Mouse (Mus musculus) E14TG2a.4 (cell line): ENCODE measurements around the gene Maml3.

Experiments
- H3K27me3 ChIP-seq: 2 replicates; pipeline ENCODE4 v1.6.1; 2014; ENCODE audit warnings: low read length, control low read depth; ENCODE audit not compliant: insufficient read depth
- H3K36me3 ChIP-seq: 2 replicates; pipeline ENCODE4 v1.6.1; 2014; ENCODE audit warnings: low read length, control low read depth; ENCODE audit not compliant: insufficient read depth
- H3K4me1 ChIP-seq: replicated peaks from 2 replicates; pipeline ENCODE4 v1.6.1; 2014; ENCODE audit warnings: low read depth, low read length, control low read depth
- H3K4me3 ChIP-seq: replicated peaks from 2 replicates; pipeline ENCODE4 v1.5.1; 2014; ENCODE audit warnings: mild to moderate bottlenecking, low read length
- H3K9me3 ChIP-seq: 2 replicates; pipeline ENCODE4 v1.6.1; 2014; ENCODE audit warnings: low read length, control low read depth
- CTCF ChIP-seq: conservative IDR thresholded peaks from 2 replicates; pipeline ENCODE4 v1.5.1; 2014; ENCODE audit warnings: low read length
- NANOG ChIP-seq: IDR thresholded peaks from 2 replicates; pipeline ENCODE4 v1.6.1; 2014; ENCODE audit warnings: borderline replicate concordance, low read length, mixed read lengths
- POU5F1 ChIP-seq: IDR thresholded peaks from 2 replicates; pipeline ENCODE4 v1.6.1; 2014; ENCODE audit warnings: low read length, borderline replicate concordance

Maml3 gene

DNA sequence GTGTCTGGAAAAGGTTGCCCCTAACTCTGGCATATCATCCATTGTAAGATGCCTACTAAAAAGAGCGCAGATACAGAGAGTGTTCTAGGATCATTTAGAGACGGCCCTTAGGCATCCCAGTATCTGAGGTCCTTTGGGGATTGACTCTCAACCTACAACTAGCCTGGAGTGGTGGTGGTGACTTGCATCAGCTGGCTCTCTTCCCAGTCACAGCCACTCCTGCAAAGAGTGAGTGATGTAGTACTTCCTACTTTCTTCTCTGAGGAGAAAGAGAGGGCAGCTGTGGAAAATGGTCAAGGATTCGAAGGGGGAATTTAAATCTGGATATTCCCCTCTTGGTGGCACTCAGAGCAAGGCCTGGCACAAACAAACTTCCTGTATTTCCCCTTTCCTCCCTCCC, 385.5 kb downstream of the Maml3 start:
- Histone ChIP-seq H3K4me1 (no peaks in the 10 kb centered on the region), H3K27me3 (peaks cover 11% of the 10 kb centered on the region), H3K9me3 (no peaks in the 10 kb centered on the region), H3K36me3 (no peaks in the 10 kb centered on the region), H3K4me3 (no peak overlapping the region)
- TF ChIP-seq POU5F1: no peak
- TF ChIP-seq NANOG: no peak
- TF ChIP-seq CTCF: no peak

DNA sequence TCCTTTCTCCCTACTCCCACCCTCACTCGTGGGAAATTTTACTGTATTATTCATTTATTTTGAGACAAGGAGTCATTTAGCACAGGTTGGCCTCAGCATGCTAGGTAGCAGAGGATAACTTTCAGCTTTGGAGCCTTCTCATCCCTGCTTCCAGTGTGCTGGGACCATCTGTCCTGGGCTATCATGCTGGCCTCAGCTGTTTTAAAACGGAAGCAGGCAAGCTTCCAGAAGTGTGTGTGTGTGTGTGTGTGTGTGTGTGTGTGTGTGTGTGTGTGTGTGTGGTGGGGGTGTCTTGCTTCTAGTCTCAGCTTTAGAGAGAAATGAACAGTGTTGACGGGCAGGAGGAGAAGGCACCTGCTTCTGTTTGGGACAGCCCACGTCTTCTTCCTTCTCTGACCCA, 387.0 kb downstream of the Maml3 start:
- Histone ChIP-seq H3K27me3 (peaks cover 10% of the 10 kb centered on the region), H3K36me3 (no peaks in the 10 kb centered on the region), H3K4me1 (no peaks in the 10 kb centered on the region), H3K9me3 (no peaks in the 10 kb centered on the region), H3K4me3 (no peak overlapping the region)
- TF ChIP-seq POU5F1 (no peak), CTCF (no peak), NANOG (no peak)

DNA sequence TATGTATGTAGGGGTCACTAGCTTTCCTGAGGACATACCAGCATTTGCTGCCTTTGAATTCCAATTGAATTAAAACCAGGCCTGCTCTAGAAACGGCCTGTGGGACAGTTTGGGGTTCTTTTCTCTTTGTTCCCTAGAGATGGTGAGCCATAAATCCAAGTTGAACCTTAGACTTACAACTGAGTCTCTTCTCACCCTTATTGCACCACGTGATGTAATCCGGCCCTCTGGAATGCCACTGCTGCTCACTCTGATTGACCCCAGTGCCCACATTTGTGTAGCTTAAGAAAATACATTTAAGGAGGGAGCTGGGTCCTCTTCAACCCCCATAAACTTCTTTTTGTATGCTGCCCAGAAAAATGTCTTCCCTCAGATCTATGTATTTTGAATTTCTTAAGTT, 387.4 kb downstream of the Maml3 start:
- TF ChIP-seq CTCF: no peak
- no peak for TF ChIP-seq POU5F1
- TF ChIP-seq NANOG: no peak
- H3K9me3 ChIP-seq: no peaks in the 10 kb centered on the region
- H3K4me3 ChIP-seq: no peak overlapping the region
- H3K27me3 ChIP-seq: peaks cover 5% of the 10 kb centered on the region
- H3K36me3 ChIP-seq: no peaks in the 10 kb centered on the region
- H3K4me1 ChIP-seq: no peaks in the 10 kb centered on the region

DNA sequence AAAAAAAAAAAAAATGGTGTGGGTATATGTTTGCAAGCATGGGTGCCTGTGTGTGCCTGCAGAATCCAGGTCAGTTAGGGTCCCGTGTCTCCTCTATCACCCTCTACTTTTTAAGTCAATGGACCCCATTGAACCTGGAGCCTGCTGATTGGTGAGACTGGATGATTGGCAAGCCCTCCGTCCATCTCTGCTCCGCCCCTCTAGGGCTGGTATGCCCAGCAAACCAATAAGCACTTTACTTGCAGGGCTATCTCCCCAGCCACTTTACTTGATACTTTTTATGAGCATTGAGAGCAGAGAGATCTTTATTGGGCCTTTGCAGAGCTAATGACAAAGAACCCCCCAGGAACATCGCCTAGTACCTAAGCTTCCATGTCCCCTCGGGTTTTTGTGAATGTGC, 390.4 kb downstream of the Maml3 start:
- Histone ChIP-seq H3K36me3 (no peaks in the 10 kb centered on the region), H3K9me3 (no peaks in the 10 kb centered on the region), H3K4me1 (peaks cover 2% of the 10 kb centered on the region; the same call in 1 of the 2 replicates), H3K27me3 (no peaks in the 10 kb centered on the region; the same call in 1 of the 2 replicates), H3K4me3 (no peak overlapping the region)
- no peak for TF ChIP-seq NANOG
- no peak for TF ChIP-seq POU5F1
- TF ChIP-seq CTCF: no peak

DNA sequence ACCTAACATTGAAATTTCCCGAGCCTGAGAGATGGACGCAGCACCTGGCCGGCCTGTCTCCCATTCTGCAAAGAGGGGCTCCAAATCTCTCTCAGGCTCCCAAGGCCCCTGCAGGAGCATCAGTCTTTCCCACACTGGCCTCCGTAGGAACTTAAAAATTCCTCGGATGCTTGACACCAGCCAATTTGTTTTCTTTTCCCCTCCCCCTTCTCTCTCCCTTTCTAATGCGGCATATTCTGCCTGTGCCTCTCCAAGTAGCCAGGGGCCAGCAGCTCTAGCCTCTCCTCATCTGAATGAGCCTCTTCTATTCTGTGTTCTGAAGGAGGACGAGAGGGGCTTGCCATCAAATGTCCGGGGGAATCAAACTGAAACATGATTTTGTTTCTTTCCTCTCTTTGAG, 391.6 kb downstream of the Maml3 start:
- no peak for TF ChIP-seq CTCF
- no peak for TF ChIP-seq NANOG
- no peak for TF ChIP-seq POU5F1

DNA sequence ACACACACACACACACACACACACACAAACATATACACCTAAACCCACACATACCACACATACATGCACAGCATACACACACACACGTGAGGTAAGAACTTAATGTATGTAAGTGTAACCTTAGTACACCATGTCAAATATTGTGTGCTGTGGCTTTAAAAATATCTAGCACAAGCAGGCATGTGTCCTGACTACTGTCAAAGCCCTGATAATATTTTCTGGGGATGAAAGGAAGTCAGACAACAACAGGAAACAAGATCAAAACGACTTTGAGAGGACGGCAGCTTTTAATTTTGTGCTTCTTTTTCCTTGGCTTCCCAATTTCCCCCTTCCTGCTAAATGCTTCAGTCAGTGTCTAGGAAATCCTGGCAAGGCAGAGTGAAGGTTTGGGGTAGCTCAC, 392.5 kb downstream of the Maml3 start:
- TF ChIP-seq POU5F1: no peak
- Histone ChIP-seq H3K27me3 (no peaks in the 10 kb centered on the region; the same call in 1 of the 2 replicates), H3K4me3 (no peak overlapping the region), H3K36me3 (no peaks in the 10 kb centered on the region), H3K4me1 (peaks cover 19% of the 10 kb centered on the region), H3K9me3 (no peaks in the 10 kb centered on the region)

More for the DNA sequence above, 391.6 kb downstream of the Maml3 start:
- Histone ChIP-seq H3K4me1 (peaks cover 15% of the 10 kb centered on the region), H3K4me3 (no peak overlapping the region), H3K36me3 (no peaks in the 10 kb centered on the region), H3K9me3 (no peaks in the 10 kb centered on the region), H3K27me3 (no peaks in the 10 kb centered on the region; the same call in 1 of the 2 replicates)

DNA sequence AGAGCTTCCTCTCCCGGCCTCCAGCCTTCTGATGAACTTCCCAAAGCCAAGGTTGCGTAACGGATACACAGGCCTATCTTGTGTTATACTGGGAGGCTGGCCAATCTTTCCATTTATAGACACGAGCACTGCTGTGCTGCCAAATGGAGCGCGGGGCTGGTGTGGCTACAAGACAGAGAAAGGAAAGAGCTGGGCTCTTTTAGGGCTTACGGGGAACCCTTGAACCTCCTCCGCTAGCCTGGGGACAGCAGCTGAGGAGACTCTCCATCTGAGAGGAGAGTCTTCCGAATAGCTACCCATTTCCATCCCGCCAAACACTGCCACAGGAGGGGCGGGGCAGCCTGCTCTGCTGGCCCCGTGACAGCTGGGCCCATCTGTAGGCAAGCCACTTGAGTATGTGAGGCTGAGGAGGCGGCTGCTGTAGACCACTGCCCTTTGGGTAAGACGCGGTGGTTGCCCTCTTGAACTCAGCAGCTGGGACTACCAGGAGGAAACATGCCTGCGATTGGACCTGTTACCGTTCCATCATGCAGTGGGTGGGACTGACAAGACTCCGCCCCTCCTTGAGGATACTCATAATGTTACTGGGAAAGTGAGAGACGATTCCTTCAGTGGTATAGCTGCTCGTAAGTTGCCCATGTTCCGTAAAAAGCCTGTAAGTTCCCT, 396.0 kb downstream of the Maml3 start:
- peaks cover 19% of the 10 kb centered on the region for H3K4me1 ChIP-seq
- no peaks in the 10 kb centered on the region for H3K9me3 ChIP-seq
- no peak for TF ChIP-seq POU5F1
- no peak for TF ChIP-seq CTCF
- no peak for TF ChIP-seq NANOG
- peak overlapping the region; percentile 55 for H3K4me3 ChIP-seq
- no peaks in the 10 kb centered on the region for H3K36me3 ChIP-seq
- peaks cover 7% of the 10 kb centered on the region for H3K27me3 ChIP-seq

DNA sequence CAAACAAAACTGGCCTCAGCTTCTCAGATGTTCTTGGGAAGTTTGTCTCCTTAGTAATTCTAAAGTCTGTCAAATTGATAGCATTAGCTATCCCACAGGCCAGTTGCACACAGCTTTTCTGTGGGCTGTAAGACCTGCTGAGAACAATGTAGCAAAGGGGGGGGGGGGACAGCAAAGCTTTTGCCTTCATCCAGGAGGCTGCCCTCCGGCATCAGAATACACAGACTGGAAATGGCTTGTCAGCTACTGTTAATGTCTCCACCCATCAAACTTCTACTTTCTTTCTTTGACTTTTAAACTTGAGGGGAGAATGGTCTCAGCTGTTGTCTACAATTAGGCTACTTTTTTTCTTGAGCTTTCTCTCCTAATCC, 396.5 kb downstream of the Maml3 start:
- peaks cover 19% of the 10 kb centered on the region for H3K4me1 ChIP-seq
- no peaks in the 10 kb centered on the region for H3K36me3 ChIP-seq
- H3K4me3 ChIP-seq: peak overlapping the region; percentile 55
- peaks cover 9% of the 10 kb centered on the region for H3K27me3 ChIP-seq
- no peak for TF ChIP-seq CTCF
- no peak for TF ChIP-seq POU5F1
- TF ChIP-seq NANOG: no peak
- no peaks in the 10 kb centered on the region for H3K9me3 ChIP-seq

DNA sequence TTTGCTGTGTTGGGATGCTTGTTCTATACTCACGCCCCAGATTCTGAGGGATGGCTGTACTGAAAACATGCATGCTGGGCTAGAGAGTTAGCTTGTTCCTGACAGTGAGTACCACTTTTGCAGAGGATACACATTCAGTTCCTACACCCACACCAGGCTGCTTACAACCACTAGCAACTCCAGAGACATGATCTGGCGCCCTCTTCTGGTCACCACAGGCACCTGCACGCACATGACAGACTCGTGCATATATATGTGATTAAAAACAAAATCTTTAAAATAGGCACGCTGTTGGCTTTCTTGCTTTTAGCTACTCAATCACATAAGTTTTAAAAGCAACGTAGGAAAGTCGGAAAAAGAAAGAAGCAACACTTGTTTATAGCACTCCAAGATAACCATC, 399.7 kb downstream of the Maml3 start:
- no peak overlapping the region for H3K4me3 ChIP-seq
- no peaks in the 10 kb centered on the region for H3K9me3 ChIP-seq
- peaks cover 40% of the 10 kb centered on the region for H3K27me3 ChIP-seq
- no peaks in the 10 kb centered on the region for H3K36me3 ChIP-seq
- no peak for TF ChIP-seq NANOG
- peak; percentile 91 for TF ChIP-seq CTCF
- TF ChIP-seq POU5F1: no peak
- H3K4me1 ChIP-seq: peaks cover 32% of the 10 kb centered on the region
